Mouse (Mus musculus) thymus, adult 2 months (tissue): ENCODE results near the gene Spdye4a. TPM values are rescaled to one million over a fixed set of nuclear protein-coding genes. Genes with fewer than 3 reads are reported as not detected.
A peak's percentile ranks its signal among the peaks of the same experiment; 100 is the strongest.

Experiments
- DNase-seq: peaks from one replicate; pipeline ENCODE4 v3.0.0; 2021
- H3K27ac ChIP-seq: fragments of 200-500 bp; 2 replicates; pipeline ENCODE4 v1.5.1; 2012; ENCODE audit warnings: low read length, control low read depth; ENCODE audit not compliant: control insufficient read depth, insufficient read depth
- H3K27me3 ChIP-seq: fragments of 200-500 bp; 2 replicates; pipeline ENCODE4 v1.6.1; 2012; ENCODE audit warnings: mild to moderate bottlenecking, low read length, moderate library complexity, mixed read lengths; ENCODE audit not compliant: control insufficient read depth, insufficient read depth
- H3K36me3 ChIP-seq: fragments of 200-500 bp; 2 replicates; pipeline ENCODE4 v1.6.1; 2012; ENCODE audit warnings: mild to moderate bottlenecking, low read length, moderate library complexity; ENCODE audit not compliant: control insufficient read depth, insufficient read depth
- H3K4me1 ChIP-seq: fragments of 200-500 bp; replicated peaks from 2 replicates; pipeline ENCODE4 v1.6.1; 2012; ENCODE audit warnings: low read length; ENCODE audit not compliant: control insufficient read depth, insufficient read depth
- H3K4me3 ChIP-seq: fragments of 200-500 bp; 2 replicates; pipeline ENCODE4 v1.5.1; 2012; ENCODE audit warnings: mild to moderate bottlenecking, low read length, control low read depth, moderate library complexity; ENCODE audit not compliant: control insufficient read depth, insufficient read depth
- CTCF ChIP-seq: fragments of 200-500 bp; IDR thresholded peaks from 2 replicates; pipeline ENCODE4 v1.5.1; 2012; ENCODE audit warnings: mild to moderate bottlenecking, control low read depth, low read length, moderate library complexity, borderline replicate concordance; ENCODE audit not compliant: control insufficient read depth, poor library complexity, insufficient read depth; ENCODE audit errors: extremely low read depth
- POLR2A ChIP-seq: fragments of 200-500 bp; IDR thresholded peaks from 2 replicates; pipeline ENCODE4 v1.6.1; 2012; ENCODE audit warnings: mild to moderate bottlenecking, low read length, control low read depth, moderate library complexity; ENCODE audit not compliant: control insufficient read depth, poor library complexity, insufficient read depth; ENCODE audit errors: extremely low read depth
- WGBS: fragments of 180-500 bp; shearing (Covaris S2); methylation state at CpG from one replicate; pipeline ENCODE4 v1.1.7; 2018; 5-methylcytosine and 5-hydroxymethylcytosine counted together
- polyA plus RNA-seq: library from polyadenylated mRNA; depleted of rRNA; stranded (reverse); fragments of >200 nt; gene quantifications from 2 replicates; pipeline ENCODE4 v1.2.3, GENCODE M21; 2012; rRNA removed

Spdye4a gene
- polyA plus RNA-seq, 1 experiment = not detected

DNA sequence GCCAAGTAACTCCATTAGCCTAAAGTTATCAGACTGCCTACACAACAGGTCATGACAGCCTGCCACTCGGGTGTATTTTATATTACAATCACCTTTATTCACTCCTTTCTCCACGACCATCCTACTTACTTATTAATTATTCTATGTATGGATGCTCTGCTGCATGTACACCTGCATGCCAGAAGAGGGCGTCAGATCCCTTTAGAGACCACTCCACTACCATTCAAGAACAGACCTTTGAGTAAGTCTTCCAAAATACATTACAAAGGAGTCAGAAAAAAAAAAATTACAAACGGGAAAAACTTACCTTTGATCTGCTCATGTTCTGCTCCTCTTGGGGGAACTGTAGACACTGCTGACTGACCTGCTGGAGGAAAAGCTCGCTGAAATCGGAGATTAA, 47.5 kb downstream of the Spdye4a start:
- no peak overlapping the region for H3K4me3 ChIP-seq
- no peaks in the 10 kb centered on the region for H3K27me3 ChIP-seq
- no peak overlapping the region for H3K27ac ChIP-seq
- peaks cover 34% of the 10 kb centered on the region for H3K36me3 ChIP-seq
- peak; percentile 16 for DNase-seq
- TF ChIP-seq POLR2A (no peak), CTCF (no peak)
- WGBS = 61% methylated on average over 6 of the region's 6 CpGs
- no peaks in the 10 kb centered on the region; the same call in 1 of the 2 replicates for H3K4me1 ChIP-seq

DNA sequence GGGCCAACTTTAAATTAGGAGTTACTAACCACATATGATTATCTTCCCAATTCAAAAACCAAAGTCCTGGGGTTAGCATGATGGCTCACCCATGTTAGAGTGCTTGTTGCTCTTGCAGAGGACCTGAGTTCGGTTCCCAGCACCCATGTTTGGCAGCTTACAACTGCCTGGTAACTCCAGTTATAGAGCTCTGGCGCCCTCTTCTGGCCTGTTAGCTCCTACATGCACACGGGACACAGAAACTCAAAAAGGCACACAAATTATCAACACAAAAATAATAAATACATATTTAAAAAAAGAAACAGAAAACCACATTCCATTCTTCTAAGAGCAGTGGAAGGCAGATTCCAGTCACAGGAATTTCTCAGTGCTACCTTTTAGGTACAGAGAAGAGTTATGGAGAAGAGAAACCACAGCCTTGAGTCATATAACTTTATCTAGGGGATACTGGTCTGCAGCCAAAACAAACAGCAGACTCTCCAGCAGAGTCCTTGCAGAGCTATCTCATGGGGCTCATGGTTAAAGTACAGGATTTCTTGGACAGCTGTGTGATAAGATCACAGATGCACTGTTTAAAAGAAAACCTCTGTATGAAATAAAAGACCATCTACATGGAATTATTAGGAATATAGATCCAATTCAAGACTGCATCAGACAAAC, 49.0 kb downstream of the Spdye4a start:
- Histone ChIP-seq H3K4me1 (no peaks in the 10 kb centered on the region; the same call in 1 of the 2 replicates), H3K27ac (no peak overlapping the region), H3K27me3 (no peaks in the 10 kb centered on the region), H3K4me3 (no peak overlapping the region), H3K36me3 (peaks cover 45% of the 10 kb centered on the region)
- TF ChIP-seq CTCF (no peak), POLR2A (no peak)
- DNase-seq = no peak
- 99% methylated on average over 3 of the region's 3 CpGs for WGBS

DNA sequence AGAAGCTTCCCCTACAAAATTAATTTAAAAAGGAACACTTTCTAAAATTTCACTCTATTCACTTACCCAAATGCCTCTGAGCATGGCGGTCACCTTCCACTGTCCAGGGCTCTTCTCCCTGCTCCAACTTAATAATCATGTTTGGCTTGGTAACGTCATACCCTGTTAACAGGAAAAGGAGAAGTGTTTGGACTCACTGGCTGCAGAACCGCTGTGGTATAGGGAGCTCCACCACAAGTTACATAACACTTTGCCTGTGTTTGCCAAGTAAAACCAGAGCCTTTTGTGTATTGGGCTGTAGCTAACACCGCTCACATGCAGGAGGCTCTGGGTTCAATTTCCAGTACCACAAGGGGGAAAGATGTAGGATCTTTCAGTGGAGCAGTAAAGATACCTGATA, 50.7 kb downstream of the Spdye4a start:
- Histone ChIP-seq H3K36me3 (peaks cover 53% of the 10 kb centered on the region), H3K27ac (no peak overlapping the region), H3K4me1 (no peaks in the 10 kb centered on the region; the same call in 1 of the 2 replicates), H3K4me3 (no peak overlapping the region), H3K27me3 (no peaks in the 10 kb centered on the region)
- no peak for DNase-seq
- 88% methylated on average over 4 of the region's 4 CpGs for WGBS
- TF ChIP-seq POLR2A (no peak), CTCF (no peak)

Other genes starting within 250 kb of the Spdye4a start
- 16.1 and 17.6 TPM in 2 replicates for gene Rnf216, start 113.9 kb downstream of the Spdye4a start, polyA plus RNA-seq
- gene Olfr718-ps1, start 79.3 kb downstream of the Spdye4a start, polyA plus RNA-seq = not detected in 2 replicates
- 6.4 and 7.5 TPM in 2 replicates for gene Rbak, start 46.1 kb downstream of the Spdye4a start, polyA plus RNA-seq
- 0.08 TPM in 1 of 2 replicates, not detected in the other for gene Spdye4b, start 45.9 kb downstream of the Spdye4a start, polyA plus RNA-seq
- 24.8 and 32.9 TPM in 2 replicates for gene Zfp12, start 8.3 kb upstream of the Spdye4a start, polyA plus RNA-seq
- 3.6 and 4.0 TPM in 2 replicates for gene Zfp316, start 43.1 kb upstream of the Spdye4a start, polyA plus RNA-seq
- 0.96 and 1.0 TPM in 2 replicates for gene Zfp853, start 66.7 kb upstream of the Spdye4a start, polyA plus RNA-seq
- 65.3 and 83.7 TPM in 2 replicates for gene E130309D02Rik, start 88.5 kb upstream of the Spdye4a start, polyA plus RNA-seq
- 117 and 118 TPM in 2 replicates for gene Zdhhc4, start 102.4 kb upstream of the Spdye4a start, polyA plus RNA-seq
- 0.06 and 0.26 TPM in 2 replicates for gene Grid2ip, start 130.4 kb upstream of the Spdye4a start, polyA plus RNA-seq
- 60.9 and 61.6 TPM in 2 replicates for gene Kdelr2, start 176.9 kb upstream of the Spdye4a start, polyA plus RNA-seq
- 10.8 and 11.3 TPM in 2 replicates for gene Daglb, start 237.7 kb upstream of the Spdye4a start, polyA plus RNA-seq